Mouse (Mus musculus) erythroblast, embryonic 14.5 days (primary cell): Measurements from ENCODE around the gene Slc45a3.

ENCODE experiments used
- GATA1 ChIP-seq: IDR thresholded peaks from 2 replicates; pipeline ENCODE4 v1.6.1; 2012; ENCODE audit warnings: low read length, inconsistent platforms, mixed read lengths
- TAL1 ChIP-seq: IDR thresholded peaks from 3 replicates; pipeline ENCODE4 v1.6.1; 2012; ENCODE audit warnings: low read length, inconsistent platforms, mixed read lengths

DNA sequence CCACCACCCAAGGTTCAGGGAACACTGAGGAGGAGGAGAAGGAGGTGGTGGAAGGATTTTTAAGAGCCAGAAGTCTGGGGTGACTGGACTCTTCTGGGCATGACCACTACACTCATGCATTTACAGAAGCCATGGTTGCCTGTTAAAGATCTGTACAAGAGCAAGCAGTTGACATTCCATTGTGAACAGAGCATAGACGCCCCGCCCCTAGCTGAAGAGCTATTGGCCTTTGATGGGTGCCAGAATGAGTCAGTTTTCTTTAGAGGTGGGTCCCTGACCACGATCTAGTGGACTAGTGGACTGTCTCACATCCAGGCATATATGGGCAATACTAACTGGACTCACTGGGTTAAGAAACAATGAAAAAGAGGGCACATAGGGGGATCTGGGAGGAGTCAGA, 43.3 kb downstream of the Slc45a3 start:
- TF ChIP-seq TAL1, result no peak
- TF ChIP-seq GATA1, result no peak
